Mouse (Mus musculus) spleen, postnatal 14 days (tissue): Measurements from ENCODE around the gene Ankfn1.

Experiments
- DNase-seq, 2 experiments: peaks; one replicate each; pipeline ENCODE4 v3.0.0; 2021 to 2022; ENCODE audit warnings: low spot score in 2 of 2

Gene Ankfn1

GRCm38 (mm10) chr11:89777431-89777830, at the start of gene Ankfn1:
Gene Ankfn1 (minus strand): TSS chr11:89777653.
- DNase-seq: no peak

- no peak for DNase-seq
These were observed 46.4 kb upstream of the Ankfn1 start for GRCm38 (mm10) chr11:89823661-89824446.

DNA sequence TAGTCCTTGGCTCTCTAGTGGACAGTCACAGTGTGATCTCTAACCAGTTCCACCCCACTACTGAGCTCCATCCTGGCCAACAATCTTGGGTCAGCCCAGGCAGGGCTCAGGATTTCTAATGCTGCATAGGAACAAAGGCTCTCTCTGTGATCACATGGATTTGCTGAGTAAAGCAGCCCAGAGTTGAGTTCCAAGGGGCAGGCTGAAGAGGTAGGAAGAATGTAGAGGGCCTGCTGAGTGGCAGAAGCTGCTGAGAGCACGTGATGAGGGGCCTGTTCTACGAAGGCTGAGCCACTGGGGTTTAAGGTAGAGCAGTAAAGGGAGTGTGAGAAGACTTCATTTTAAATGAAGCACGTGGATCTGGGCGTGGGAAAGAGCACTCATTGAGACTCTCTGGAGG, 41.1 kb upstream of the Ankfn1 start:
- no peak for DNase-seq

- no peak for DNase-seq
These were observed 34.0 kb upstream of the Ankfn1 start for GRCm38 (mm10) chr11:89811403-89811802.

- no peak for DNase-seq
These were observed 30.5 kb upstream of the Ankfn1 start for GRCm38 (mm10) chr11:89807998-89808397.

GRCm38 (mm10) chr11:89804822-89805221, 27.4 kb upstream of the Ankfn1 start:
- no peak for DNase-seq

GRCm38 (mm10) chr11:89803974-89804373, 26.5 kb upstream of the Ankfn1 start:
- DNase-seq: no peak

DNA sequence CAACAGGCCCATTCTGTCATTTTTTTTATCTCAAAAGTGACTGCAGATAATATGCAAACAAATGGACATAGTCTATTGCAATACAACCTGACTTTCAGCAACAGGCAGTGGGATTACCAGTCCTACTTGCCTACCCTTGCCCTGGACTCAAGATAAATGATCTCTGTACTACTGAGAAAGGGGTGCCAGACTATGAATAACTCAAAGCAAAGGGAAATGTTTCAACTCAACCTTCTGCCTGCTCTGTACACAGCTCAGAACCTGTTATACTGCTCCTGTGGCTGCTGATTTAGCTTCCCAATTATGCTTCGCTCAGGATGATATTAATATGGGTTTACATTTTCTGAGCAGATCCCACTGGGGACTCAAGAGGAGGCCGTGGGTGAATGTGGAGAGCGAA, 15.3 kb upstream of the Ankfn1 start:
- no peak for DNase-seq

- no peak for DNase-seq
These were observed 1.4 kb downstream of the Ankfn1 start for GRCm38 (mm10) chr11:89776070-89776469.

- DNase-seq: no peak
These were observed 2.5 kb downstream of the Ankfn1 start for GRCm38 (mm10) chr11:89774913-89775312.

DNA sequence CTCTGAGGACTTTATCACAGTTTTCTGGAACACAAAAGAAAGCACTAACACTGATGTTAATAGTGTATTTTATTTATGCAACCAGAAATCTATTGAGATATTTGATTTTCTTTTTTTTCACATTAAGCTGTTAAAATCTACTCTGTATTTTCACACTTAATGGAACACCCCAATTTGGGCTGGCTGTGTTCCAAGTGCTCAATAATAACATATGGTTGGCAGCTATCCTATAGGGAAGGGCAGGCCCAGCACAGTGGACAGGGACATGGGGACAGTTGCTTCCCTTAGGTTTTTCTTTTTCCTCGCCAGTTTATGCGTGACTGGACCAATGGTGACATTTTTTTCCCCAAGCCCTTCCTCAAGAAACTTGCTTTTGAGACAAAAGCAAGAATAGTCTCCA, 4.5 kb downstream of the Ankfn1 start:
- no peak for DNase-seq

DNA sequence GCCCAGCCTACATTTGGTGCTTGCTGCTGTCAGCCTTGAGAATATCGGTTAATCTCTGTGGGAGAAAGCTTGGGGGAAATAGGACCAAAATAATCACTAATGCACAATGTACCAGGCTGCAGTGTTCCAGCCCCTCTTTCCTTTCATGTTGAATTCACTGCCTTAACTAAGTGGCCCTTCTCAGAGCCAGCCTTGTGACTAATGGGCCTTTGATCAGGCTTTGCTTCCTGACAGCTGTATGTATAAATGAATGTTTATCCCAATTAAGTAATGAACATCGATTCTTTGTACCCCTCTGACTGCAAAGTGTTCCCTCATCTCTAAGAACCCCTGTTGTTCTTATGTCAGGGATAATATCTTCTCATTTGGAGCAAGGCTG, 11.7 kb downstream of the Ankfn1 start:
- no peak for DNase-seq

GRCm38 (mm10) chr11:89765014-89765769, 12.3 kb downstream of the Ankfn1 start:
- no peak for DNase-seq

GRCm38 (mm10) chr11:89733973-89734693, 43.3 kb downstream of the Ankfn1 start:
- DNase-seq: no peak

- no peak for DNase-seq
These were observed 43.9 kb downstream of the Ankfn1 start for GRCm38 (mm10) chr11:89733526-89733925.

DNA sequence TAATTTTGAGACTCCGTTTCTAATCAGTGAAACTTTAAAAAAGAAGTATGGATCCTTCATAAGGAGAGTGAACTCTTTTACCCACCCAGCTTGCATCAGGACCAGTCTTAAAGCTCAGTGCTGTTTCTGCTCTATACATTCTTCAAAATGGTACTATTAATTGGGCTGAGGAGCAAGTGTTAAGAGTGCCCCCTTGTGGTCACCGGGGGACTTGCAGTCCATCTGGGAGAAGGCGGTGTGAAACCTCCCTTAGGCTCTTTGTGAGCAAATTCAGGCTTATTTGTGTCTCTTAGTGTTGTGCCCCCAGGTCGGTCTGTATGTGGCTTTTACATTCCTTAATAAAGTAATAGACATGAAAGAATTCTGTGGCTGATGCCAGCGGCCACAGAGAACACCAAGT, 56.6 kb downstream of the Ankfn1 start:
- peak in 1 of 2 experiments; percentile 28 for DNase-seq

GRCm38 (mm10) chr11:89718491-89718982, 58.9 kb downstream of the Ankfn1 start:
- DNase-seq: no peak

DNA sequence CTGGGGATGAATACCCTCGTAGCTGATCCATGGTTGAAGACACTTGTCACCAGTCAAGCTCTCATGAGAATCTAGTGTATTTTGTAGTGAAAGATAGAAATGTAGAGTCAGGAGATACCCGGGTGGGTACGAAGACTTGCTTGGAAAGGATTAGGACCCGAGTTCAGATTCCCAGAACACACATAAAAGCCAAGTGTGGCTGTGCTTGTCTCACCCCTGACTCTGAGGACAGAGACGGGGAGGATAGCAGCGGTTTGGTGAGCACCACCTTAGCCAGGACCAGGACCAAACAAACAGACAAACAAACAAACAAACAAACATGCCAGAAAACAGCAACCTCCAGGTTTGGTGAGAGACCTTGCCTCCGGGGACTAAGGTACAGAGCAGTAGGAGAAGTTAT, 61.1 kb downstream of the Ankfn1 start:
- DNase-seq: no peak

DNA sequence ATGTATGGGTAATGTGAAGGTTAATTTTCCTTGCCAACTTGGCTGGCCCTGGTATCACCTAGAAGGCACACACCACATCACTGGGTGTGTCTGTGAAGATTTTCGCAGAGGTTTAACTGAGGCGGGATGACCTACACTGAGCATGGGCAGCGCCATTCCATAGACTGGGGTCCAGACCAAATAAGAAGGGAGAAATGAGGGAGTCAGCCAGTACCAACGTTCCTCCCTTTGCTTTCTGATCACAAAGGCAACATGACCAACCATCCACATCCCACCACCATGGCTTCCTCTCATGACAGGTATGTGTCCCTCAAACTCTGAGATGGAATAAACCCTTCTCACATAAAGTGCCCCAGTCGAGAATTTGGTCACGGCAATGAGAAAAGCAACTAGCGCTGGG, 68.9 kb downstream of the Ankfn1 start:
- DNase-seq: no peak

GRCm38 (mm10) chr11:89696431-89697403, 80.7 kb downstream of the Ankfn1 start:
- DNase-seq: no peak

- DNase-seq: no peak
These were observed 83.8 kb downstream of the Ankfn1 start for GRCm38 (mm10) chr11:89693686-89694085.
